Mouse (Mus musculus) layer of hippocampus, postnatal 10 days (tissue): Measurements from ENCODE around the gene Ipmk. TPM values are rescaled to one million over a fixed set of nuclear protein-coding genes. Genes with fewer than 3 reads are reported as not detected.

ENCODE experiments used
- total RNA-seq, 2 experiments: library from RNA; stranded (reverse); gene quantifications; 2 replicates each; pipeline ENCODE4 v1.2.3; 2021

The Ipmk gene
- total RNA-seq, 2 experiments from 2014 or later = 32.5 to 33.6 TPM

Other genes with a start within 250 kb of the Ipmk start
- 1 to 10 TPM; 6.2 to 6.6 TPM for gene Bicc1, start 188.1 kb upstream of the Ipmk start, total RNA-seq
- gene Tfam, start 109.5 kb upstream of the Ipmk start, total RNA-seq = 10 to 100 TPM; 40.7 to 47.3 TPM
- gene Ube2d1, start 62.5 kb upstream of the Ipmk start, total RNA-seq = 10 to 100 TPM; 70.3 to 79.7 TPM
- gene Cisd1, start 2.8 kb upstream of the Ipmk start, total RNA-seq = 100 to 1,000 TPM; 122 to 130 TPM